Mouse (Mus musculus) kidney, embryonic 14.5 days (tissue): ENCODE data around the gene Tns3. TPM values are rescaled to one million over a fixed set of nuclear protein-coding genes. Genes with fewer than 3 reads are reported as not detected.

ENCODE experiments used
- ATAC-seq: fragments of 200-750 bp; cut with Nextera tagmentation; 2 replicates; pipeline ENCODE4 v1.8.0; 2017; ENCODE audit warnings: moderate number of reproducible peaks, mild to moderate bottlenecking, moderate TSS enrichment, moderate library complexity; ENCODE audit not compliant: low FRiP score, low TSS enrichment
- H3K27ac ChIP-seq: fragments of 300-500 bp; sonication (generic); 2 replicates; pipeline ENCODE4 v1.5.1; 2014; ENCODE audit warnings: low read depth, mild to moderate bottlenecking, low read length, moderate library complexity, mixed read lengths
- H3K27me3 ChIP-seq: fragments of 300-500 bp; sonication (generic); 2 replicates; pipeline ENCODE4 v1.6.1; 2014; ENCODE audit warnings: mild to moderate bottlenecking, low read length; ENCODE audit not compliant: control insufficient read depth, insufficient read depth
- H3K36me3 ChIP-seq: fragments of 300-500 bp; sonication (generic); 2 replicates; pipeline ENCODE4 v1.6.1; 2014; ENCODE audit warnings: low read length, mixed read lengths; ENCODE audit not compliant: control insufficient read depth, insufficient read depth
- H3K4me1 ChIP-seq: fragments of 300-500 bp; sonication (generic); 2 replicates; pipeline ENCODE4 v1.6.1; 2014; ENCODE audit warnings: low read length, mixed read lengths; ENCODE audit not compliant: control insufficient read depth, insufficient read depth
- H3K4me2 ChIP-seq: fragments of 300-500 bp; sonication (generic); replicated peaks from 2 replicates; pipeline ENCODE4 v1.6.1; 2014; ENCODE audit warnings: low read depth, mild to moderate bottlenecking, low read length
- H3K4me3 ChIP-seq: fragments of 300-500 bp; sonication (generic); 2 replicates; pipeline ENCODE4 v1.5.1; 2014; ENCODE audit warnings: mild to moderate bottlenecking, low read length
- H3K9ac ChIP-seq: fragments of 300-500 bp; sonication (generic); 2 replicates; pipeline ENCODE4 v1.6.1; 2014; ENCODE audit warnings: low read depth, mild to moderate bottlenecking, low read length, moderate library complexity
- H3K9me3 ChIP-seq: fragments of 300-500 bp; sonication (generic); 2 replicates; pipeline ENCODE4 v1.6.1; 2016; ENCODE audit warnings: low read length; ENCODE audit not compliant: control insufficient read depth
- WGBS: fragments of 180-500 bp; shearing (Covaris S2); extraction: QIAGEN DNeasy Blood & Tissue Kit; methylation state at CpG from one replicate; pipeline ENCODE4 v1.1.7; 2014; 5-methylcytosine and 5-hydroxymethylcytosine counted together
- polyA plus RNA-seq: library from polyadenylated mRNA; unstranded; fragments of >200 nt; fragmentation: Nextera tagmentation; extraction: Ambion mirVana; gene quantifications from 2 replicates; pipeline ENCODE4 v1.2.1, GENCODE M21; 2014

The Tns3 gene
- polyA plus RNA-seq, 1 experiment from 2014 or later: 20.3 TPM

DNA sequence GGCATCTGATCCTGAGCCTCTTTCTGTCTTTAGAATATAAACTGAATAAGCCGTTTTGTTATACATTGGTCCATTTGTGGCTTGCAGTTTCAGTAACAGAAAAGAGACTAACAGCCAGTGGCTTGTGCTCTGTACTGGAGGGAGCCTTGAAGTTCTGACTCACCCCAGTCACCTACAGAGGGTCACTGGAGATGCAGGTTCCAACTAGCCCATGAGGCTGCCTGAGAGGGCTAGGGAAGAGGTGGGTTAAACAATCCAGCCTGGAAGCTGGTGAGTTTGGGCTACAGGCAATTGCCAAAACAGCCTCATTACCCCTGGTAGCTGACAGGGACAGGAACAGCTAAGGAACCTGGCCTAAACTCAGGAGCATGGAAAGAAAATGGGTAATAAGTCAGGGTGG, 21.7 kb upstream of the Tns3 start:
- Histone ChIP-seq H3K4me3 (no peak overlapping the region), H3K4me2 (no peak overlapping the region), H3K9me3 (no peaks in the 10 kb centered on the region), H3K27me3 (no peaks in the 10 kb centered on the region), H3K4me1 (peaks cover 3% of the 10 kb centered on the region; the same call in 1 of the 2 replicates), H3K9ac (no peak overlapping the region), H3K36me3 (no peaks in the 10 kb centered on the region), H3K27ac (no peak overlapping the region)
- WGBS: 76% methylated on average over 1 of the region's 1 CpGs
- ATAC-seq: no peak

DNA sequence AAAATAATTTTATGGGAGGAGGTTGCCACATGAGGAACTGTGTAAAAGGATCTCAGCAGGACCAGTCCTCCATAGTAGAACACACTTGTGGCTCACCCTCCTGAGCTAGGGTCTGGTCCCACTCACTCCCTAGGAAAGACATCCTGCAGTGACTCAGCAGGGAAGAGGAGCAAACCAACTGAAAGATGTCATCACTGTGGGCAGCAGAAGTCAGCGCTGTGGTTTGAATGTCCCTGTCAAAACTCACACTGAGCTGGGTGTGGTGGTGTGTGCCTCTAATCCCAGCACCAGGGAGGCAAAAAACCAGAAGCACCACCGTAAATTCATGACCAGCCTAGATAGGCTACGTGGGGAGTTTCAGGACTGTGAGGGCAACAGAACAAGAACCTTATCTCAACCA, 20.9 kb upstream of the Tns3 start:
- H3K36me3 ChIP-seq: no peaks in the 10 kb centered on the region
- no peak overlapping the region for H3K4me3 ChIP-seq
- H3K9me3 ChIP-seq: no peaks in the 10 kb centered on the region
- no peaks in the 10 kb centered on the region for H3K27me3 ChIP-seq
- ATAC-seq: no peak
- no peaks in the 10 kb centered on the region; the same call in 1 of the 2 replicates for H3K4me1 ChIP-seq
- no peak overlapping the region for H3K4me2 ChIP-seq
- H3K27ac ChIP-seq: no peak overlapping the region
- no peak overlapping the region for H3K9ac ChIP-seq
- 71% methylated on average over 3 of the region's 3 CpGs for WGBS

DNA sequence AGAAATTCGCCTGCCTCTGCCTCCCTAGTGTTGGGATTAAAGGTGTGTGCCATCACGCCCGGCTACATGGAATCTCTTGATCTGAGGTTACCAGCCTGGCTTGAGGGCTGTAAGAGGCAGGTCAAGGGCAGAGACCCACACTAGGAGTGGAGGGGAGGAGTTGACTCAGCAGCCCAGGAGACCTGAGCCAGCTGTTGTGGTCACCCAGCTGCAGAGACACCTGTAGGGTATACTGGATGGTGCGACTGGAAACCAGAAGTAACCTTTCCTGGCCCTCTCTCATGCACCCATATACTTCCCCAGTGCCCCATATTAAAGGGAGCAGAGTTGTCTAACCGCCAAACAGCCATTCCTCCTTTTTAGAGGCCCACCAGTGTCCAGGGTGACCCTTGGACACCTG, 19.9 kb upstream of the Tns3 start:
- H3K27ac ChIP-seq: no peak overlapping the region
- WGBS: 82% methylated on average over 5 of the region's 5 CpGs
- no peaks in the 10 kb centered on the region for H3K27me3 ChIP-seq
- H3K4me1 ChIP-seq: no peaks in the 10 kb centered on the region; the same call in 1 of the 2 replicates
- no peak for ATAC-seq
- no peak overlapping the region for H3K9ac ChIP-seq
- no peaks in the 10 kb centered on the region for H3K36me3 ChIP-seq
- no peak overlapping the region for H3K4me3 ChIP-seq
- no peaks in the 10 kb centered on the region for H3K9me3 ChIP-seq
- H3K4me2 ChIP-seq: no peak overlapping the region

DNA sequence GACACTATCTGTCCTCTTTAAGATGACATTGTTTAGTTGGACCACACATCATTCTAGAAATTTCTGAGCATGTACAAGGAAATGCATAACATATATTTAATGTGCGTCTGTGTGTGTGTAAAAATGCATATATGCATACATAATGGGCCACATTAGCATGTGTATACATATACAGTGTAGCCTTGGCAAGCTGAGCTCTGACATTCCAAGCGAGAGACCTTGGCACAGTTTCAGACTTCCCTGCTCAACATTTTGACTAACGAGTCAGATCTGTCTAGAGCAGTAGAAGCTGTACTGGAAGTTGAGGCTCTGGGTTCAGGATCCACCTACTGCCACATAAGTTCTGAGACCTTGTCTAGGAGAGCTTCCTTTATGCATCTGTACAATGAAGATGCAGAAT, 17.0 kb upstream of the Tns3 start:
- WGBS: 64% methylated on average over 3 of the region's 3 CpGs
- Histone ChIP-seq H3K27ac (no peak overlapping the region), H3K27me3 (no peaks in the 10 kb centered on the region), H3K9me3 (no peaks in the 10 kb centered on the region), H3K4me2 (no peak overlapping the region), H3K4me3 (no peak overlapping the region), H3K36me3 (no peaks in the 10 kb centered on the region), H3K4me1 (no peaks in the 10 kb centered on the region; the same call in 1 of the 2 replicates), H3K9ac (no peak overlapping the region)
- ATAC-seq: no peak

DNA sequence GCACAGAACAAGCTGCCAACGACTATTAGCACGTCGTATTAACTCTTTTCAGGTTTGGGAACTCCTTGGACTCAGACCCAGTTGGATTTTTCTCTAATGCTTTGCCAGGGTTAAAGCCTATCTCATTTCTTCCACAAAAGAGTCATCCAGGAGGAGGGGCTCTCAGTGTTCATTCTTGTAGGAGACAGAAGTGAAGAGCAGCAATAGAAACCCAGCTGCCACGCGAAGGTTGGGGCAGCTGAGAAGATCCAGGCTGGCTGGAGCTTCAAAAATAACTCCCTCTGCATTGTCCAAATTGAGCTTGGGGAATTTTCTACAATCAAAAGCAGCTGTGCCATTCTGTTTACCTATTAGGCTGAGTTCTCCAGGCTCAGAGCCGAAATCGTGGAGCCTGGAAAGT, 16.3 kb upstream of the Tns3 start:
- 63% methylated on average over 7 of the region's 7 CpGs for WGBS
- ATAC-seq: no peak

DNA sequence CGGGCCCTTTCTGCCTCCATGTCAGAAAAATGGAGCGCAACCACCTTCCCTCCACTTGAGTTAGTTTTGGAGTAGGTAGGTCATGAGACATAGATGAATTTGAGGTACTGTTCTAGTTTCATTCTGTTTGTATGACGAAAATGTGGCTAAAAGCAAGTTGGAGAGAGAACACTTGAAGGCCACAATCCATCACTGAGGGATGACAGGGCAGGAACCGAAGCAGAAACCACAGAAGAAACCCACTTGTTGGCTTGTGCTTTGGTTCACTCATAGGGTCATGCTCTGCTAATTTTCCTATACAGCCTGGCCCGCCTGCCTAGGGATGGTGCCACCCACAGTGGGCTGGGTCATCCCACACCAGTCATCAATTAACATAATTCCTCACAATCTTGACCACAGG, 14.9 kb upstream of the Tns3 start:
- no peak overlapping the region for H3K4me3 ChIP-seq
- H3K27ac ChIP-seq: no peak overlapping the region
- no peaks in the 10 kb centered on the region for H3K27me3 ChIP-seq
- no peaks in the 10 kb centered on the region for H3K9me3 ChIP-seq
- no peaks in the 10 kb centered on the region; the same call in 1 of the 2 replicates for H3K4me1 ChIP-seq
- WGBS: 79% methylated on average over 5 of the region's 5 CpGs
- no peaks in the 10 kb centered on the region for H3K36me3 ChIP-seq
- no peak for ATAC-seq
- no peak overlapping the region for H3K9ac ChIP-seq
- no peak overlapping the region for H3K4me2 ChIP-seq

More for the DNA sequence above, 16.3 kb upstream of the Tns3 start:
- no peaks in the 10 kb centered on the region for H3K36me3 ChIP-seq
- no peaks in the 10 kb centered on the region for H3K9me3 ChIP-seq
- H3K4me3 ChIP-seq: no peak overlapping the region
- H3K4me1 ChIP-seq: no peaks in the 10 kb centered on the region; the same call in 1 of the 2 replicates
- no peak overlapping the region for H3K27ac ChIP-seq
- no peaks in the 10 kb centered on the region for H3K27me3 ChIP-seq
- no peak overlapping the region for H3K4me2 ChIP-seq
- no peak overlapping the region for H3K9ac ChIP-seq

DNA sequence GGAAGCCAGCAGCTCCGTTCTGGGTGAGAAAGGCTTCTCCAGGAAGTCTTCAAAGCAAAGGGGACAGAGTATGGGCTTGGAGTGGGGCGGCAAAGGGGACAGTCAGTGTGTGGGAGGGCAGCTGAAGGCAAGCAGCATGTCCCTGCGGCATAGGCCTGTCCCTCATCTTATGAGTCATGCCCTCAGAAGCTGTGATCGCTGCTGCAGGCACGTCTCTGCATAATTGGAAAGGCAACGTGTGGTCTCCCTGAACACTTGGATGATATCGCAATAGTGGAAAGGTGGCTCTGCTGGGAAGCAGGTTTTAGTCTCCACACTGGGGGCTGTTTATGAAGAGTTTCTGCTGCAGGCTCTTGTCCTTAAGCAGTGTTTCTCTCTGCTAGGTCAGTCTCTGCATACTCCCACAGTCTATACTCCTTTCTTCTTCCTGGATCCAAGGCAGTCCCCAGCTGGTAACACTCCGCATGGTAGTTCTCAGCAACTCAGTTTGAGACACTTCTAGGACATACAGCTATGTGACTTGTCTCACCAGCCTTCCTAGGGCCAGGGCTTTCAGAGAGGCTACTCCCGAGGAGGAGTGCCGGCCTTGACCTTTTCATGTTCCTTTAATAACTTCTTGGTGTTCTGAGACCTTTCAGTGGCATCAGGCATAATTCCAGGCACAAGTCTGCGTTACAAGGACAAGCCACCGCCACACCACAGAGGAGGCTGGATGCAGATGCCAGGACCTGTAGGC, 14.1 kb upstream of the Tns3 start:
- H3K27me3 ChIP-seq: no peaks in the 10 kb centered on the region
- H3K36me3 ChIP-seq: no peaks in the 10 kb centered on the region
- WGBS: 61% methylated on average over 12 of the region's 12 CpGs
- H3K9me3 ChIP-seq: no peaks in the 10 kb centered on the region
- no peak overlapping the region for H3K9ac ChIP-seq
- H3K4me3 ChIP-seq: no peak overlapping the region
- no peak overlapping the region for H3K4me2 ChIP-seq
- no peaks in the 10 kb centered on the region; the same call in 1 of the 2 replicates for H3K4me1 ChIP-seq
- ATAC-seq: no peak
- H3K27ac ChIP-seq: no peak overlapping the region

DNA sequence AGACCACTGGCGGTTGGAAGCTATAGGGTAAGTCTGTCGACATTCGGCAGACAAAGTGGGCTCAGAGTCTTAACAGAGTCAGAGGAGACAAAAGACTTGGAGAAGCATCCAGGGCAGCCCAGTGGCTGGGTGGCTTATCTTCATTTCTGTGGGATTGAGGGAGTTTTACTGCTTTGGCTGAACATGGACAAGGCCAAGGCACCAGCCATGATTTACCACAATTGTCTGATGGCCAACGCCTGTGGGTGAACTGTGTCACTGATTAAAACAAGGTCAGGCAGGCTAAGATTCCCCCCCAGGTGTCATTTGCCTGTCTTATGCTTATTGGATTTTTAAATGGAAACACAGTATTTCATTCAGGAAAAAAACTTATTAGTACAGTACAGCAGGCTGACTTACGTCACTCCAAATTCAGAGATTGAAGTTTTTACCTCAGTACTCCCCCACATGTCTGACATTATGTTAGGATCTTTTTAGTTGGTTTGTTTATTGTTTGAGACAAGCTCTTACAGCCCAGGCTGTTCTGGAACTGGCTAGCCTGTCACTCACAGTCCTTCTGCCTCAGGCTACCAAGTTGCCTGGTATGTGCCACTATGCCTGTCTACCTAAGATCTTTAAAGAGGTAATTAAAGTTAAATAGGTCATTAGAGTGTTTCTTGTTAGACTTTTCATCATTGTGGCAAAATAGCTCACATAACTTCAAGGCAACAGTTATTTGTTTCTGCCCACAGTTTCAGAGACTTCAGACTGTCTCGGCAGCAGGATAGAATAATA, 11.6 kb upstream of the Tns3 start:
- WGBS: 63% methylated on average over 6 of the region's 6 CpGs
- H3K27ac ChIP-seq: no peak overlapping the region

DNA sequence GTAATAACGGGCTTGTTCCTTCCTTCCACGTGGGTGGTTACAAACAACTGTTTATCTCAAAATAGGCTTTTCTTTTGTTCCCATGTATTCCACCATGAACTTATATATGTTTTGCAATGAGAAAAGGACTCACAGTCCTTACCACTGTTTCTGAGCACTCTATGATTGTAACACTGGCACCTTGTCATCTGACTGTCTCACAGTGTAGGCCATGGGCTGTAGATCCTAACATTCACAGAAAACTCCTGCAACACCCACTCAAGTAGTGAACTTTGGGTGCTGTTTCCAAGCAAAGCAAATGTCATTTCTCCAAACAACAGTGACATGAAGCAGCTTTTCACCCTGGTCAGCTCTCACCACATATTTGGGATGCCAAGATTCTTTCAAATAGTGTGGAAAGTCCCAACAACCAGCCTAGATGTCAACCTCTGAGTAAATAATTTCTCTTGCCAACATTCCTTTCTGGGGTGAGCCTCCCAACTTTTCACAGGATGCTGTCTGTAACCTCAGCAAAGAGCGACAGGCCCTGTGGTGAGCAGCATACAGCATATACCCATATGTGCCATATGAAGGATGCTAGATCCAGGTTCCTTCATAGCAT, 10.3 kb upstream of the Tns3 start:
- no peak overlapping the region for H3K4me2 ChIP-seq
- no peak overlapping the region for H3K4me3 ChIP-seq
- H3K27ac ChIP-seq: no peak overlapping the region
- H3K9me3 ChIP-seq: no peaks in the 10 kb centered on the region
- no peak for ATAC-seq
- no peaks in the 10 kb centered on the region for H3K27me3 ChIP-seq
- H3K4me1 ChIP-seq: no peaks in the 10 kb centered on the region
- 80% methylated on average over 3 of the region's 3 CpGs for WGBS
- no peaks in the 10 kb centered on the region for H3K36me3 ChIP-seq
- no peak overlapping the region for H3K9ac ChIP-seq

More for the DNA sequence above, 11.6 kb upstream of the Tns3 start:
- H3K27me3 ChIP-seq: no peaks in the 10 kb centered on the region
- H3K9me3 ChIP-seq: no peaks in the 10 kb centered on the region
- ATAC-seq: no peak
- no peaks in the 10 kb centered on the region for H3K36me3 ChIP-seq
- no peak overlapping the region for H3K9ac ChIP-seq
- no peak overlapping the region for H3K4me3 ChIP-seq
- no peaks in the 10 kb centered on the region for H3K4me1 ChIP-seq
- H3K4me2 ChIP-seq: no peak overlapping the region
